Mouse (Mus musculus) T-cell, adult 66 days (primary cell): ENCODE results near the gene Slf2. TPM values are rescaled to one million over a fixed set of nuclear protein-coding genes. Genes with fewer than 3 reads are reported as not detected.

Experiments
- total RNA-seq, 2 experiments: library from RNA; stranded (reverse); gene quantifications; 3 replicates in 1 of 2; 4 replicates in 1 of 2; pipeline ENCODE4 v1.2.4; 2023

Slf2 gene
- 10 to 100 TPM; 42.1 to 44.5 TPM for total RNA-seq

GRCm38 (mm10) chr19:44930744-44931453, at the start of gene Slf2:
Gene Slf2 (plus strand): TSS chr19:44931151.

GRCm38 (mm10) chr19:44988831-44989566, 58.0 kb downstream of the Slf2 start, which contains the start of gene Sema4g:
Gene Sema4g (plus strand): TSS chr19:44989101.

GRCm38 (mm10) chr19:45005444-45005843, 74.5 kb downstream of the Slf2 start, which contains the start of gene Twnk:
Gene Twnk (plus strand): TSS chr19:45005663.

GRCm38 (mm10) chr19:45005957-45006712, 75.2 kb downstream of the Slf2 start, which contains the start of gene Mrpl43:
Gene Mrpl43 (minus strand): TSS chr19:45006442.

GRCm38 (mm10) chr19:45014335-45014971, 83.5 kb downstream of the Slf2 start, which contains the start of gene Lzts2:
Gene Lzts2 (plus strand): TSS chr19:45014414.

Other genes with a start within 250 kb of the Slf2 start
- gene Pax2, start 175.1 kb upstream of the Slf2 start, total RNA-seq, result not detected
- 1 to 10 TPM; 1.5 to 1.8 TPM for gene Sema4g, start 58.0 kb downstream of the Slf2 start, total RNA-seq
- 10 to 100 TPM; 12.0 to 16.5 TPM for gene Twnk, start 74.5 kb downstream of the Slf2 start, total RNA-seq
- gene Mrpl43, start 75.3 kb downstream of the Slf2 start, total RNA-seq, result 10 to 100 TPM; 24.8 to 29.6 TPM
- gene Lzts2, start 83.3 kb downstream of the Slf2 start, total RNA-seq, result 1 to 10 TPM; 2.1 to 2.8 TPM
- not detected for gene Pdzd7, start 114.6 kb downstream of the Slf2 start, total RNA-seq
- 10 to 100 TPM; 57.0 to 61.1 TPM for gene Sfxn3, start 116.4 kb downstream of the Slf2 start, total RNA-seq
- under 1 TPM in 1 of 2 experiments, not detected in 1; 0.35 TPM for gene Kazald1, start 144.1 kb downstream of the Slf2 start, total RNA-seq
- not detected for gene Tlx1, start 219.5 kb downstream of the Slf2 start, total RNA-seq